Mouse (Mus musculus): ENCODE measurements around the gene Mrtfb.

DNA sequence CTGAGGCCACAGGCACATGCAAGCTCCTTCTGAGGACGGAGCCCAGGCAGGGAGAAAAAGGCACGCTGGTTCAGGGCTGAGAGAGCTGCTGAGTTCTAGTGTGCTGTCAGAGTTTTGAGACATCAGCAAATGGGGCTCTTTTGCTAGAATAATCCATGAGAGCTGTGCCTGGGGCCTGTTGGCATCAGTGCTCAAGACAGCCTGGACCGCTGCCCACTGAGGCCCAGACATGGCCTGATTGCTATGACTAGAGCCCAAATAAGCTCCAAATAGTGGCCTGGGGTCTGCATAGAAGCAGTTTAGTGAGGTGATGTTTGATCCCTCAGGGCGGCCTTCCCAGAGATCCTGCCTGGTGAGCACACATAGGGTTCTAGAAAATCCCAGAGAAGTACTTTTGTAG, 195.7 kb downstream of the Mrtfb start:
- TF ChIP-seq CTCF (IDR thresholded peaks at IDR 0.05; ENCODE audit: control insufficient read depth, insufficient read depth, insufficient replicate concordance, low read depth, low read length) (no peak), POLR2A (IDR thresholded peaks at IDR 0.05; ENCODE audit: control insufficient read depth, low read depth, low read length) (no peak)
